Mouse (Mus musculus): ENCODE data around the gene Zfp418.
"Not testable (repeated sequence)": the region's sequence is repeated elsewhere in the genome, so short reads cannot be mapped to it uniquely, and the experiment has no call there.

Gene Zfp418

GRCm38 (mm10) chr7:7187417-7188190, 16.5 kb downstream of the Zfp418 start:
- H3K27me3 ChIP-seq (ENCODE audit: insufficient read depth, low read length), result no peaks in the 10 kb centered on the region
- peak overlapping the region; percentile 78 for H3K4me3 ChIP-seq (replicated peaks; ENCODE audit: low read length)
- peaks cover 10% of the 10 kb centered on the region for H3K36me3 ChIP-seq (ENCODE audit: insufficient read depth, low read length)
- peaks cover 7% of the 10 kb centered on the region; the same call in 1 of the 2 replicates for H3K4me1 ChIP-seq (replicated peaks; ENCODE audit: low read depth, low read length)
- TF ChIP-seq POU5F1 (IDR thresholded peaks at IDR 0.05; ENCODE audit: borderline replicate concordance, low read length) (no peak), CTCF (conservative IDR thresholded peaks at IDR 0.05; ENCODE audit: low read length) (no peak), NANOG (IDR thresholded peaks at IDR 0.05; ENCODE audit: borderline replicate concordance, low read length) (no peak)
- H3K9me3 ChIP-seq (ENCODE audit: low read length), result no peaks in the 10 kb centered on the region

- H3K4me3 ChIP-seq (replicated peaks; ENCODE audit: low read length), result peak overlapping the region; percentile 78
- no peak for TF ChIP-seq POU5F1 (IDR thresholded peaks at IDR 0.05; ENCODE audit: borderline replicate concordance, low read length)
- TF ChIP-seq CTCF (conservative IDR thresholded peaks at IDR 0.05; ENCODE audit: low read length), result peak; percentile 36
- H3K36me3 ChIP-seq (ENCODE audit: insufficient read depth, low read length), result 0 out of 2 replicates have a peak, but pooled peaks cover 3% of the 10 kb centered on the region
- no peaks in the 10 kb centered on the region for H3K9me3 ChIP-seq (ENCODE audit: low read length)
- no peaks in the 10 kb centered on the region for H3K27me3 ChIP-seq (ENCODE audit: insufficient read depth, low read length)
- H3K4me1 ChIP-seq (replicated peaks; ENCODE audit: low read depth, low read length), result peaks cover 7% of the 10 kb centered on the region; the same call in 1 of the 2 replicates
Measured at GRCm38 (mm10) chr7:7188191-7188942, 17.2 kb downstream of the Zfp418 start.

GRCm38 (mm10) chr7:7209313-7210151, 38.4 kb downstream of the Zfp418 start, which contains the start of gene Zfp772:
Gene Zfp772 (minus strand): TSS chr7:7209998.
- H3K27me3 ChIP-seq (ENCODE audit: insufficient read depth, low read length), result not testable (repeated sequence)

More at GRCm38 (mm10) chr7:7209313-7210151, 38.4 kb downstream of the Zfp418 start, which contains the start of gene Zfp772:
- not testable (repeated sequence) for H3K4me1 ChIP-seq (replicated peaks; ENCODE audit: low read depth, low read length); H3K9me3 ChIP-seq (ENCODE audit: low read length)
- peak within 1 kb of the TSS; percentile 82 for H3K4me3 ChIP-seq (replicated peaks; ENCODE audit: low read length)
- H3K36me3 ChIP-seq (ENCODE audit: insufficient read depth, low read length), result peaks cover 16% of the 10 kb centered on the region

Measured in E14TG2a.4 (cell line).